Mouse (Mus musculus) testis, adult 2 months (tissue): ENCODE data around the gene Srprb.

Experiments used
- CTCF ChIP-seq: fragments of 200-500 bp; IDR thresholded peaks from 2 replicates; pipeline ENCODE4 v1.5.1; 2012; ENCODE audit warnings: low read depth, mild to moderate bottlenecking, inconsistent platforms, low read length, moderate library complexity; ENCODE audit not compliant: control insufficient read depth, insufficient read depth, insufficient replicate concordance
- POLR2A ChIP-seq: fragments of 200-500 bp; IDR thresholded peaks from 2 replicates; pipeline ENCODE4 v1.6.1; 2012; ENCODE audit warnings: low read depth, mild to moderate bottlenecking, inconsistent platforms, low read length, moderate library complexity; ENCODE audit not compliant: control insufficient read depth

- TF ChIP-seq POLR2A (no peak), CTCF (no peak)
These were observed 41.7 kb upstream of the Srprb start for GRCm38 (mm10) chr9:103243640-103244039.
